Mouse (Mus musculus): ENCODE measurements around the gene Zfp687.
A peak's percentile ranks its signal among the peaks of the same experiment; 100 is the strongest.
"Not testable (repeated sequence)": the region's sequence is repeated elsewhere in the genome, so short reads cannot be mapped to it uniquely, and the experiment has no call there.

Zfp687 gene

GRCm38 (mm10) chr3:95015337-95015872, at the start of gene Zfp687:
Zfp687 (minus strand) TSS chr3:95015448.
- peak; percentile 100 for DNase-seq (ENCODE audit: low read depth)

- no peak for DNase-seq (ENCODE audit: low read depth)
Measured at GRCm38 (mm10) chr3:95063741-95064140, 48.5 kb upstream of the Zfp687 start.

GRCm38 (mm10) chr3:95058078-95058477, 42.8 kb upstream of the Zfp687 start:
- no peak for DNase-seq (ENCODE audit: low read depth)

GRCm38 (mm10) chr3:95056275-95056674, 41.0 kb upstream of the Zfp687 start:
- DNase-seq (ENCODE audit: low read depth) = no peak

GRCm38 (mm10) chr3:95054481-95055260, 39.4 kb upstream of the Zfp687 start:
- DNase-seq (ENCODE audit: low read depth) = no peak

GRCm38 (mm10) chr3:95053701-95054100, 38.5 kb upstream of the Zfp687 start:
- DNase-seq (ENCODE audit: low read depth) = peak; percentile 74

GRCm38 (mm10) chr3:95052959-95053358, 37.7 kb upstream of the Zfp687 start:
- peak; percentile 83 for DNase-seq (ENCODE audit: low read depth)

GRCm38 (mm10) chr3:95047914-95048313, 32.7 kb upstream of the Zfp687 start:
- DNase-seq (ENCODE audit: low read depth) = no peak

GRCm38 (mm10) chr3:95046462-95047057, 31.3 kb upstream of the Zfp687 start:
- no peak for DNase-seq (ENCODE audit: low read depth)

GRCm38 (mm10) chr3:95043251-95043650, 28.0 kb upstream of the Zfp687 start:
- DNase-seq (ENCODE audit: low read depth) = no peak

- DNase-seq (ENCODE audit: low read depth) = peak; percentile 74
Measured at GRCm38 (mm10) chr3:95042838-95043229, 27.6 kb upstream of the Zfp687 start.

GRCm38 (mm10) chr3:95042166-95042837, 27.1 kb upstream of the Zfp687 start, which contains the start of gene Psmd4:
Psmd4 (minus strand) TSS chr3:95042614.
- DNase-seq (ENCODE audit: low read depth) = peak; percentile 97

- DNase-seq (ENCODE audit: low read depth) = no peak
Measured at GRCm38 (mm10) chr3:95041625-95042024, 26.4 kb upstream of the Zfp687 start.

- DNase-seq (ENCODE audit: low read depth) = peak; percentile 47
Measured at GRCm38 (mm10) chr3:95029953-95030352, 14.7 kb upstream of the Zfp687 start.

- DNase-seq (ENCODE audit: low read depth) = not testable (repeated sequence)
Measured at GRCm38 (mm10) chr3:95029291-95029827, 14.1 kb upstream of the Zfp687 start.

- DNase-seq (ENCODE audit: low read depth) = peak; percentile 44
Measured at GRCm38 (mm10) chr3:95028603-95029002, 13.4 kb upstream of the Zfp687 start.

GRCm38 (mm10) chr3:95027701-95028100, 12.5 kb upstream of the Zfp687 start:
- DNase-seq (ENCODE audit: low read depth) = peak; percentile 56

GRCm38 (mm10) chr3:95027057-95027645, 11.9 kb upstream of the Zfp687 start:
- DNase-seq (ENCODE audit: low read depth) = no peak

GRCm38 (mm10) chr3:95025202-95025601, 10.0 kb upstream of the Zfp687 start:
- no peak for DNase-seq (ENCODE audit: low read depth)

- DNase-seq (ENCODE audit: low read depth) = no peak
Measured at GRCm38 (mm10) chr3:95024551-95024950, 9.3 kb upstream of the Zfp687 start.

GRCm38 (mm10) chr3:95020956-95021355, 5.7 kb upstream of the Zfp687 start:
- not testable (repeated sequence) for DNase-seq (ENCODE audit: low read depth)

- DNase-seq (ENCODE audit: low read depth) = peak; percentile 80
Measured at GRCm38 (mm10) chr3:95018741-95019140, 3.5 kb upstream of the Zfp687 start.
